Mouse (Mus musculus): ENCODE results near the gene Gm9857. TPM values are rescaled to one million over a fixed set of nuclear protein-coding genes. Genes with fewer than 3 reads are reported as not detected.

The Gm9857 gene
- polyA plus RNA-seq, 1 experiment from 2014 or later: not detected

- Histone ChIP-seq H3K27me3 (ENCODE audit: control insufficient read depth, insufficient read depth, low read length) (no peaks in the 10 kb centered on the region), H3K4me1 (ENCODE audit: control insufficient read depth, insufficient read depth, low read length) (peaks cover 8% of the 10 kb centered on the region; the same call in 1 of the 2 replicates), H3K9ac (replicated peaks; ENCODE audit: low read depth, low read length) (no peak overlapping the region), H3K36me3 (ENCODE audit: control insufficient read depth, insufficient read depth, low read length) (no peaks in the 10 kb centered on the region), H3K27ac (ENCODE audit: low read length) (no peak overlapping the region), H3K4me2 (replicated peaks; ENCODE audit: low read depth, low read length) (no peak overlapping the region), H3K4me3 (ENCODE audit: low read depth, low read length) (no peak overlapping the region), H3K9me3 (ENCODE audit: control insufficient read depth, low read depth, low read length) (no peaks in the 10 kb centered on the region)
- 96% methylated on average over 3 of the region's 3 CpGs for WGBS
- ATAC-seq (ENCODE audit: insufficient number of reproducible peaks, insufficient read depth, low FRiP score, low read depth): no peak
These were observed 25.8 kb upstream of the Gm9857 start for GRCm38 (mm10) chr3:108966051-108966450.

GRCm38 (mm10) chr3:108964361-108965044 lies 24.3 kb upstream of the Gm9857 start:
- H3K9me3 ChIP-seq (ENCODE audit: control insufficient read depth, low read depth, low read length): no peaks in the 10 kb centered on the region
- no peak overlapping the region for H3K4me3 ChIP-seq (ENCODE audit: low read depth, low read length)
- H3K4me2 ChIP-seq (replicated peaks; ENCODE audit: low read depth, low read length): no peak overlapping the region
- ATAC-seq (ENCODE audit: insufficient number of reproducible peaks, insufficient read depth, low FRiP score, low read depth): no peak
- H3K27me3 ChIP-seq (ENCODE audit: control insufficient read depth, insufficient read depth, low read length): no peaks in the 10 kb centered on the region
- no peak overlapping the region for H3K9ac ChIP-seq (replicated peaks; ENCODE audit: low read depth, low read length)
- no peak overlapping the region for H3K27ac ChIP-seq (ENCODE audit: low read length)
- peaks cover 8% of the 10 kb centered on the region; the same call in 1 of the 2 replicates for H3K4me1 ChIP-seq (ENCODE audit: control insufficient read depth, insufficient read depth, low read length)
- WGBS: 76% methylated on average over 7 of the region's 7 CpGs
- no peaks in the 10 kb centered on the region for H3K36me3 ChIP-seq (ENCODE audit: control insufficient read depth, insufficient read depth, low read length)

- no peaks in the 10 kb centered on the region for H3K27me3 ChIP-seq (ENCODE audit: control insufficient read depth, insufficient read depth, low read length)
- no peaks in the 10 kb centered on the region for H3K36me3 ChIP-seq (ENCODE audit: control insufficient read depth, insufficient read depth, low read length)
- ATAC-seq (ENCODE audit: insufficient number of reproducible peaks, insufficient read depth, low FRiP score, low read depth): no peak
- no peak overlapping the region for H3K4me2 ChIP-seq (replicated peaks; ENCODE audit: low read depth, low read length)
- no peaks in the 10 kb centered on the region for H3K9me3 ChIP-seq (ENCODE audit: control insufficient read depth, low read depth, low read length)
- no peak overlapping the region for H3K27ac ChIP-seq (ENCODE audit: low read length)
- H3K4me1 ChIP-seq (ENCODE audit: control insufficient read depth, insufficient read depth, low read length): peaks cover 8% of the 10 kb centered on the region; the same call in 1 of the 2 replicates
- WGBS: 77% methylated on average over 3 of the region's 3 CpGs
- H3K9ac ChIP-seq (replicated peaks; ENCODE audit: low read depth, low read length): no peak overlapping the region
- no peak overlapping the region for H3K4me3 ChIP-seq (ENCODE audit: low read depth, low read length)
These were observed 23.5 kb upstream of the Gm9857 start for GRCm38 (mm10) chr3:108963776-108964175.

- Histone ChIP-seq H3K4me3 (ENCODE audit: low read depth, low read length) (no peak overlapping the region), H3K9ac (replicated peaks; ENCODE audit: low read depth, low read length) (no peak overlapping the region), H3K9me3 (ENCODE audit: control insufficient read depth, low read depth, low read length) (no peaks in the 10 kb centered on the region), H3K4me1 (ENCODE audit: control insufficient read depth, insufficient read depth, low read length) (peaks cover 8% of the 10 kb centered on the region; the same call in 1 of the 2 replicates), H3K4me2 (replicated peaks; ENCODE audit: low read depth, low read length) (no peak overlapping the region), H3K36me3 (ENCODE audit: control insufficient read depth, insufficient read depth, low read length) (no peaks in the 10 kb centered on the region), H3K27me3 (ENCODE audit: control insufficient read depth, insufficient read depth, low read length) (no peaks in the 10 kb centered on the region), H3K27ac (ENCODE audit: low read length) (no peak overlapping the region)
- 71% methylated on average over 3 of the region's 3 CpGs for WGBS
- no peak for ATAC-seq (ENCODE audit: insufficient number of reproducible peaks, insufficient read depth, low FRiP score, low read depth)
These were observed 23.0 kb upstream of the Gm9857 start for GRCm38 (mm10) chr3:108963278-108963677.

- no peaks in the 10 kb centered on the region for H3K36me3 ChIP-seq (ENCODE audit: control insufficient read depth, insufficient read depth, low read length)
- no peaks in the 10 kb centered on the region for H3K9me3 ChIP-seq (ENCODE audit: control insufficient read depth, low read depth, low read length)
- no peaks in the 10 kb centered on the region for H3K27me3 ChIP-seq (ENCODE audit: control insufficient read depth, insufficient read depth, low read length)
- peak; percentile 25; the same call in 1 of the 2 replicates for ATAC-seq (ENCODE audit: insufficient number of reproducible peaks, insufficient read depth, low FRiP score, low read depth)
- H3K4me3 ChIP-seq (ENCODE audit: low read depth, low read length): no peak overlapping the region
- 30% methylated on average over 6 of the region's 6 CpGs for WGBS
- H3K27ac ChIP-seq (ENCODE audit: low read length): peak overlapping the region; percentile 4; the same call in 1 of the 2 replicates
- peak overlapping the region; percentile 0; the same call in 1 of the 2 replicates for H3K4me2 ChIP-seq (replicated peaks; ENCODE audit: low read depth, low read length)
- no peak overlapping the region for H3K9ac ChIP-seq (replicated peaks; ENCODE audit: low read depth, low read length)
- peaks cover 8% of the 10 kb centered on the region; the same call in 1 of the 2 replicates for H3K4me1 ChIP-seq (ENCODE audit: control insufficient read depth, insufficient read depth, low read length)
These were observed 21.4 kb upstream of the Gm9857 start for GRCm38 (mm10) chr3:108961655-108962054.

- H3K4me1 ChIP-seq (ENCODE audit: control insufficient read depth, insufficient read depth, low read length): peaks cover 8% of the 10 kb centered on the region; the same call in 1 of the 2 replicates
- ATAC-seq (ENCODE audit: insufficient number of reproducible peaks, insufficient read depth, low FRiP score, low read depth): peak; percentile 53; the same call in 1 of the 2 replicates
- peak overlapping the region; percentile 0; the same call in 1 of the 2 replicates for H3K4me2 ChIP-seq (replicated peaks; ENCODE audit: low read depth, low read length)
- WGBS: 24% methylated on average over 7 of the region's 7 CpGs
- H3K27me3 ChIP-seq (ENCODE audit: control insufficient read depth, insufficient read depth, low read length): no peaks in the 10 kb centered on the region
- H3K36me3 ChIP-seq (ENCODE audit: control insufficient read depth, insufficient read depth, low read length): no peaks in the 10 kb centered on the region
- no peak overlapping the region for H3K9ac ChIP-seq (replicated peaks; ENCODE audit: low read depth, low read length)
- no peaks in the 10 kb centered on the region for H3K9me3 ChIP-seq (ENCODE audit: control insufficient read depth, low read depth, low read length)
- H3K27ac ChIP-seq (ENCODE audit: low read length): peak overlapping the region; percentile 4; the same call in 1 of the 2 replicates
- H3K4me3 ChIP-seq (ENCODE audit: low read depth, low read length): no peak overlapping the region
These were observed 21.0 kb upstream of the Gm9857 start for GRCm38 (mm10) chr3:108961226-108961625.

DNA sequence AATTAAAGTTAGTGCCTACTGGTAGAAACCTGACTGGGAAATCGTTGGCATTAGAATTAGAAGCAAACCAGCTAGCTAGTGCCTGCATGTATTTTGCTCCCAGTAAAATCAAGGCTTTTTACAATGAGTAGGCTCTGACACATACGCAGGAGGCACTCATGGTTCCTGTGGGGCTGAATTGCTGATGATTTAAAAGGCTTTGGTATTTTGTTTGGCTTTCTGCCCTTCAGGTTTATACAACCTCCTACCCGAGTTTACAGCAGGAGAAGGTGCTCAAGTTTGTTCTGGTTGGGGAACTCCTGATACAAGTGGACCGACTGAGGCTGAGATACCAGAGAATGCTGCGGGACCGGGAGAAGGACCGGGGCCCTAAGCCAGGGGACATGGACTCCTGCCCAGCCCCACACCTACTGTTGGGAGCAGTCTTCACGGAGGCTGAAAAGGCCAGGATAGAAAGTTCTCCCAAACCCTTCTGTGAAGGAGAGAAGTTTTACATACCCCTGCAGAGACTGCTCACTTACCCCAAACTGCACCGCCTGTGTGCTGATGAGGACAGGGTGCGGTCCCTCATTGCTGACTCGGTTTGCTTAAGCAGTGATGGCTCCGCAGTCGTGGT lies 19.5 kb upstream of the Gm9857 start:
- Histone ChIP-seq H3K9me3 (ENCODE audit: control insufficient read depth, low read depth, low read length) (no peaks in the 10 kb centered on the region), H3K9ac (replicated peaks; ENCODE audit: low read depth, low read length) (no peak overlapping the region), H3K27ac (ENCODE audit: low read length) (no peak overlapping the region)

GRCm38 (mm10) chr3:108957976-108958375 lies 17.7 kb upstream of the Gm9857 start:
- H3K27me3 ChIP-seq (ENCODE audit: control insufficient read depth, insufficient read depth, low read length): no peaks in the 10 kb centered on the region
- no peak for ATAC-seq (ENCODE audit: insufficient number of reproducible peaks, insufficient read depth, low FRiP score, low read depth)
- no peak overlapping the region for H3K9ac ChIP-seq (replicated peaks; ENCODE audit: low read depth, low read length)
- no peaks in the 10 kb centered on the region for H3K36me3 ChIP-seq (ENCODE audit: control insufficient read depth, insufficient read depth, low read length)
- H3K4me3 ChIP-seq (ENCODE audit: low read depth, low read length): no peak overlapping the region
- no peak overlapping the region for H3K4me2 ChIP-seq (replicated peaks; ENCODE audit: low read depth, low read length)
- no peaks in the 10 kb centered on the region for H3K9me3 ChIP-seq (ENCODE audit: control insufficient read depth, low read depth, low read length)
- peaks cover 8% of the 10 kb centered on the region; the same call in 1 of the 2 replicates for H3K4me1 ChIP-seq (ENCODE audit: control insufficient read depth, insufficient read depth, low read length)
- no peak overlapping the region for H3K27ac ChIP-seq (ENCODE audit: low read length)

More for the DNA sequence above, 19.5 kb upstream of the Gm9857 start:
- H3K36me3 ChIP-seq (ENCODE audit: control insufficient read depth, insufficient read depth, low read length): no peaks in the 10 kb centered on the region
- WGBS: 63% methylated on average over 13 of the region's 13 CpGs
- H3K4me2 ChIP-seq (replicated peaks; ENCODE audit: low read depth, low read length): no peak overlapping the region
- H3K27me3 ChIP-seq (ENCODE audit: control insufficient read depth, insufficient read depth, low read length): no peaks in the 10 kb centered on the region
- no peak for ATAC-seq (ENCODE audit: insufficient number of reproducible peaks, insufficient read depth, low FRiP score, low read depth)
- H3K4me1 ChIP-seq (ENCODE audit: control insufficient read depth, insufficient read depth, low read length): peaks cover 8% of the 10 kb centered on the region; the same call in 1 of the 2 replicates
- H3K4me3 ChIP-seq (ENCODE audit: low read depth, low read length): no peak overlapping the region
